Mouse (Mus musculus): ENCODE data around the gene 1700010I14Rik. TPM values are rescaled to one million over a fixed set of nuclear protein-coding genes. Genes with fewer than 3 reads are reported as not detected.

The 1700010I14Rik gene
- total RNA-seq, 2 experiments from 2014 or later: 0.47 to 0.49 TPM

DNA sequence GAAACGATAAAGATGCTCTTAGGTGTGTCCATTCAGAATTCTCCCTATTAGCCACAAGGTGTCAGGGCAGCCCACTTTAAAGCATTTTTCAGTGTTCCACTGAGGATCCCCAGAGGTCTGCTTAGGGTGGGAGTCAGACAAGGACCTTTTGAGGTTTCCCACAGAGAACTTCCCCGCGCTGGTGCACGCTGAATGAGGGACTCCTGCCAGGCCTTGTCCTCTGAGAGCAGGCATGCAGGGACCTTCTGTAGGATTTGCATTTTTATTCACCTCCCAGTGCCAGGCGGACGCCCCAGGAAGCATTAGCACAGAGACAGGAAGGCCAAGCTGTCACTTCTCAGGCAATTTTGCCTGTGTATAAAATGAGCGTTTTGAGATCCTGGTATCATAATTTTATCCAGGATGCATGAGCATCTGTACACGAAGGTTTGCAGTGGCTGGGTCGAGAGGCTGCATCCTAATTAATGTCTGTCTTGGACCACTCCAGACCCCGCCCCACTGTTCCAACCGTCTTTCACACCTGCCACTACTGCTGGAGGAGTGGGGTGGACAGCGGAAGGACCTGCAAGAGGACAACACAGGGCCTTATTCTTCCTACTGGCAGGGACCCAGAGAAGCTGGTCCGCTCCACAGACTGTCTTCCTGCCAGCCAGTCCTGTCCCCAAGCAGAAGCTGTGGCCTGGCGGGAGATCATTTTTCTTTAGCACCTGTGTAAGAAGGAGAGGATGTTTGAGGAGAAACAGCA is 35.2 kb downstream of the 1700010I14Rik start:
- no peak for DNase-seq (ENCODE audit: low spot score in 2 of 2)

DNA sequence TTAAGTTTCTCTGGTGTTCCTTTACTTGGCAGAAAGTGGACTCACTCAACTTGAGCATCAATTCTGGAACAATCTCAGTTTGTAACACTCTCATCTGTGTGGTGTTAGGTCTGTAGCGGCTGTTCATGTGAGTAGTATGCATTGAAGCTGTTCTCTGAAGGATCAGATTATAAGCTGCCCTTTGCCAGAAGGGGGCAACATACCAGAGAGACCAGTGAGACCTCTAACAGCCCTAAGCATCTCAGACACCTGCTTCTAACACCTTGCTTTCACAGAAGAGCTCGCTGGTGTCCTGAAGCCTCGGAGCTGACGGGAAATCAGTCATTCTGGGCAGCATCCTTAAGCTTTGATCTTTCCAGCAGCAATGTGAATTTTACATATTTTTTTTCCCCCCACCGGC is 42.0 kb downstream of the 1700010I14Rik start:
- DNase-seq (ENCODE audit: low spot score in 2 of 2): no peak

DNA sequence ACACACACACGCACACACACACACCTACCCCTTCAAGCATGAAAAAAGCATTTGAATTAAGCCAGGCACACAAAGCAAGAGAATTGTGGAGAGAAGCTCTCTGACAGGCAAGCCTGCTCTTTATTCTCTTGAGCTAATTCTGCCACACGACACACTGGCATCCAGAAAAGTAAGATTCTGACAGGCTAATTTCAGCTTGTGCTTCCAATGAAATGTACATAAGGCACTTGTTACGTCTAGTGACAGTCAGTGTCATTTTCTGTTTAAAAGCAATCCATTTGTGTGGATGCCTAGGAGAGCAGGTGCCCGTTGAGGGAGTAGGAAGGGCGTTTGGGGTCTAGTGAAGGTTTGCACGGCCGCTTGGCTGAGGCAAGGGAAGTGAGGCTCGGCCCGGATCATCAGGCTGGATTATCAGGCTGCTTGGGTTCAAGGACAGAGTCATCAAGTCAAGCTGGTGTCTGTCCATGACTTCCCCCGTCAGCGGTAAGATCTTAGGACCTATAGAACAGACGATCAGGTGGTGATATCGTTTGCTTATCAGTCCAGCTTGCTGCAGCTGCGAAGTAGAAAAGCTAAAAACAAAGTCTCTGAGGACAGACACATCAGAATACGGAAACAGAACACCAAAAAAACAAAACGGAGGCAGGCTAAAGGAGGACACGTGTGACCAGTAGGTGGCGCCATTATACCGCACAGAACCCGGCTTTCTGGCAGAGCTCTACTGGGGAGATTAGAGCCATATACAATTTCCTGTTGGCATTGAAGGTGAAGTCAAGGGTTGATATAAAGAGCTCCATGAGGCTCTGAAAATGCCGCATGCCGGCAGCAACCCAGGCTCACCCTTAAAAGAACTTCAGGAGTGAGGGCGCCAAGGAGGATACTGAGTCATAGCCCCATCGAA is 43.4 kb downstream of the 1700010I14Rik start:
- DNase-seq (ENCODE audit: low spot score in 2 of 2): peak; percentile 55 to 71

DNA sequence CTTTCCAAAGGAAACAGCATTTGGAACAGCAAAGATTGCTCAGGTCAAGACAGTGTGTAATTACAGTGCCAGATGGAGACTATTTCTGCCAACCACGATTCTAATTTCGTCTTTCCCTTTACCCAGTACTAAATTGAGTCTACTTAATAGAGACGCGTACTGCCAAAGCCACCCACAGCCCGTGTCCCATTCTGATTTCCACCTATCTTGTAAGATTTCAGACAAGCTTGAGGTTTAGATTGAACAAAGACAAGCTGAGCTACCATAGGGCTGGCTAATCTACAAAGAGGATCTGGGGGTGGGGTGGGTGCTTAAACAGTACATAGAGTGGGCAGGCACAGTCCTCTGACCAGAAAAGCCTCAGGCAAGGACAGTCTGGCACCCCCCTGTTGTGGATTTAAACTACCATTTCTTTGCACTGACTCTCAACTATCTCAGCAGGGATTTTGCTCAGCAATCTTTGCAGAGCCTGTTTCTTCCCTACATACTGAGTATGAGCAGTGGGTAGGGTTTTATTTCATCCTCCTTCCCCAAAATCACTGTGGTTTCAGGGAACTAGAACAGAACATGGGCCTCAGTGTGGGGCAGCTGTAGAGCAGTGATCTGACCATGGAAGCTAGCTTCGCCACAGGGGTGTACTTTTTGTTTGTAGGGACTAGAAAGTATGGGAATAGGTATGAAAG is 44.4 kb downstream of the 1700010I14Rik start:
- DNase-seq (ENCODE audit: low spot score in 2 of 2): no peak

DNA sequence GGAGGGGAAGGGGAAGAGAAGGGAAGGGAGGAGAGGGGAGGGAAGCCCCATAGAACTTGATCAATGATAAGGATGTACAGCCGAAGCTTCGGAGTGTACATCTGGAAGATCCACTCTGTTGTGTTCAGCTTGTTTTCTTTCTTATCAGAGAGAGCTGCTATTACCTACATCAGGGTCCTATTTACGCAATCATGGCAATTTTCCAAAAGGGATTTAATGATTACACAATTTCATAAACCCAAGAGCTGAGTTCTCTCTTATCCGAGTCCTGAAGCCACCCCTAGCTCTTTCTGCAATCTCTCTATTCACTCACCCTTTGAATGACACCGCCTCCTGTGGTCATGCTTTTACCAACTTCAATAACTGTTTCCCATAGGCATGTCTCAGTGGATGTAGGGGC is 45.4 kb downstream of the 1700010I14Rik start:
- DNase-seq (ENCODE audit: low spot score in 2 of 2): no peak

DNA sequence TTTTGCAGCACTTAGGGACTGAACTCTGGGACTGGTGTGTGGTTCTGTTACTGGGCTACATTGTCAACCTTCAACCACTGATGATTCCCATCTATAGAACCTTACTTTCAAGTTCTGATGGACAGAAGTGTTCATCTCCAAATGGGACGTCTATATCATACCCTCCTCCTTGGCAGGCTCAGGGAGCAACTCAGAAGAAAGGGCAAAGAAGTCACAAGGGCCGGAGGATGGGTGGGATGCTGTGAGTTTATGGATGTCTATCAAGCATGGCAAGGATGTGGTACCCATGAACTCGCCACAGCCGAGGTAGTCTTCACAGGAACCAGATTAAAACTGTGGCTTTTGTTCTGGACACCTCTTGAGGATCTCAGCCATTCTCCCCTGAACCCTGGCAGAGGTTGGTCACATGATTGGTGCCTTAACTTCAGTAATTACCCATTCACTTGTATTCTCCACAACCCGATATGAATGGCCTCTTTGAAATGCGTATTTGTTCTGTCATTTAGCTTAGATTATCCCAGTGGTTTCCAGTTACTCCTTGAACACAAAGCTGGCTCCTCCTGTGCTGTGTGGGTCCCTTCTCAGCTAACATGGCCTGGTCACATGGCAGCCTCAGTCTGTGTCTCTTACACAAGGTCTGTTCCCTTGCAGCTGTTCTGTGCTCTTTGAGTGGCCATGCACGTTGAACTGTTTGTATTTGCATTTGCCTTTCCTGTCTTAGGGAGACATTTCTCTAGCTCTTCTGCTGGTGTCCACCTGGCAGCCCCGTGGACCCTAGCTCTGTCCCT is 47.6 kb downstream of the 1700010I14Rik start:
- no peak for DNase-seq (ENCODE audit: low spot score in 2 of 2)

DNA sequence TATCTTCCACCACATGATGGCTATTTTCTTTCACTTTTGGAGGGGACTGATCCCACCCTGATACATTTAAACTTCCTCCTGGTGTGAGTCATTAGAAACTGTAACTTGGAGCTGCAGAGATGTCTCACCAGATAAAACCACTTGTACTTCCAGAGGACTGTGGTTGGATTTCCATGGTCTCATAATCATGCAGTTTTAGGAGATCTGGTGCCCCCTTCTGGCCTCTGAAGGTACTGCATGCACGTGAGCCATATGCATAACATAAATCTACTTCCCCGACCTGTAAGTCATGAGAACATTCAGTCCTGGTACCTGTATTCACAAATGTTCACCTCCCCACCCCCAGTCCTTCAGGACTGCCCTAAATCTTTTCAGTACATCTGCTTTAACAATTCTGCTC is 54.6 kb downstream of the 1700010I14Rik start:
- DNase-seq (ENCODE audit: low spot score in 2 of 2): no peak

DNA sequence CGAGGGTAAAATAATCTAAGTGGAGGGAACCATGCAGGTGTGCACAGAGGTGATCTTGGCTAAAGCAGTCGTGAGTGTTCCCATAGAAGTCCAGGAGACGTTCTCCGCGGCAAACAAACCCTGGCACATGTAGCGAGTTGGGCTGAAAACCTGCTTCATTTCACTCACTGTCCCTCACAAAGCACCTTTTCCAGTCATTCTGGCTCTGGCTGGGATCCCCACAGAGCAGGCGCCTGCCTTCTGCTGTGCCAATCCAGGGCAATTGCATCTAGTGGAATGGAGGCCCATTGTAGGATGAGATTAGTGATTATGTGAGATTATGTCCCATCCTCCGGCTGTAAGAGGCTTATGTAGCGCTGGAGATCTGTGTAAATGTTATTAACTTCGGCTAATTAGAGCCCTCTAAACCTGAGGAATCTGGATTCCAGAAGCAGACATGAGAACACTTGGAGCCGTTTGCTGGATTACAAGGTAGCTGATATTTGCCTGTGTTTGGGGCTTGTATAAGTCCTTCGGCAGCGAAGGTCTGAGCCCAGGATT is 64.4 kb downstream of the 1700010I14Rik start:
- DNase-seq (ENCODE audit: low spot score in 2 of 2): no peak

DNA sequence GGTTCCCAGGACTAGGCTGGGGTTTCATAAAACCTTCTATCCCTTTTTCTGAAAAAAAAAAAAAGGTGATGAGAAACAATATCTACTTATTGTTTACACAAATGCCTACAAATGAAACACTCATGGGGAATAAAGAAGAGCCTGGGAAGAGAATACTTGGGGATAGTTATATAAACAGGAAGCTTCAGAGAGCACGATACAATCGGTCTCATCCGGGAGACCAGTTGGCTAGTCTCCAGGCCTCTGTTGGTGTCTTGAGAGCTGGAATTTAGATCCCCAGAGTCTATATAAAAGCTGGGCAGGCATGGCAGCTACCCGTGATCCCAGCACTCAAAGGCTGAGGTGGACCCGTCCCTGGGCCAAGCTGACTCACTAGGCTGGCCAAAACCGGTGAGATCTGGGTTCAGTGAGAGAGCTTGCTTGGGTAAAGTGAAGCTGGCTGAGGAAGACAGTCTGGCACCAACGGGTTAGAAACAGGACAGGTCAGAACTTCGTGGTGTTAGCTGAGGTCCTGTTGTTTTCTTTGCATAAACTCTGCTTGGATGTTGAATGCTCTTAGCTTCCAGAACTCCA is 71.3 kb downstream of the 1700010I14Rik start:
- DNase-seq (ENCODE audit: low spot score in 2 of 2): no peak
